Mouse (Mus musculus): ENCODE data around the gene Zfp619.

The Zfp619 gene

GRCm38 (mm10) chr7:39552993-39553392, 35.4 kb downstream of the Zfp619 start:
- TF ChIP-seq GATA4 (IDR thresholded peaks at IDR 0.05; ENCODE audit: insufficient replicate concordance, low read length): no peak

DNA sequence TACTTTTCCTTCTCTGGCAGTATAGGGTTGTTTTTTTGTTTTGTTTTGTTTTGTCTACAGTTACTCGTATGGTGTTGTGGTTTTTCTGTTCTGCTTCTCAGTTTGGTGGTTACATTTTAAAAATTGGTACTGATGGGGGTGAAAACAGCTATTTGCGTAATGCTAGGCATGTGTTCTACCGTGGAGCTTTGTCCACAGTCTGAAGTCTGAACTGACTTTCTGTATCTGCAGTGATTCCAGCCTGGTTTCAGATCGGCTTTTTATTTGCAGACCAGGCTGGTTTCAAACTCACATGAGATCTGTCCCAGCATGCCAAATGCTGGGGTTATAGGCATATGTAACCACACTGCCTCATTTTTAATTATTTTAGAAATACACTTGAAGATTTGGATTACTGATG, 36.3 kb downstream of the Zfp619 start:
- TF ChIP-seq GATA4 (IDR thresholded peaks at IDR 0.05; ENCODE audit: insufficient replicate concordance, low read length): no peak

DNA sequence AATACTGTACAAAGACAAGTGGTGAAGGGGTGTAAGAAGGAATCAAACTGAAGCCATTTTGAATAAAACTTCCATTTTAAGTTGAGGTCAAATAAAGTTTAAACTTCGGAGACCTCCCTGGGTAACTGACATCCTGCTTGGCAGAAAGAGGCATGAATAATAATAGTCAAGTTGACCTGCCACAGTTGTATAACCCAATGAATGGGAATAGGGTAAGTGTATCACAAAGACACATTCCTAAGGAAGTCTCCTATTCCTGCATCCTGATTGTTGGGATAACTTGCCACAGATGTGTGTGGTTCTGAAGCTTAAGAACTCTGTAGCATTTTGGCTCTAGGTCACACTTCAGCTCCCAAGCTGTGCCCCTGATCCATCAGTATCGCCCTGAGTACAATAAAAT, 62.5 kb downstream of the Zfp619 start:
- TF ChIP-seq GATA4 (IDR thresholded peaks at IDR 0.05; ENCODE audit: insufficient replicate concordance, low read length): no peak

DNA sequence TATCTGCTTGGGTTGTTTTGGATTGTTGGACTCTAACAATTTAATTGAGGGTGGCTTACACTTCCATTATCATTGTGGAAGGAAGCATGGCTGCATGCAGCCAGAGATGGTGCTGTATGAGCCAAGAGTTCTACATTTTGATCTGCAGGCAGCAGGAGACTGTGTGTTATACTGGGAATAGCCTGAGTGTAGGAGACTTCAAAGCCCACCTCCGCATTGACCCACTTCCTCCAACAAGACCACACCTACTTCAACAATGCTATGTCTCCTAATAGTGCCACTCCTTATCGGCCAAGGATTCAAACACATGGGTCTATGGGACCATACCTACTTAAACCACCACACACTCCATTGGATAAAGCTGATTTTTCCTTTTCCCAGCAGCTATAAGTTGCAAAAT, 63.0 kb downstream of the Zfp619 start:
- TF ChIP-seq GATA4 (IDR thresholded peaks at IDR 0.05; ENCODE audit: insufficient replicate concordance, low read length): no peak

- no peak for TF ChIP-seq GATA4 (IDR thresholded peaks at IDR 0.05; ENCODE audit: insufficient replicate concordance, low read length)
Observed at GRCm38 (mm10) chr7:39588037-39588436, 70.5 kb downstream of the Zfp619 start.
